Mouse (Mus musculus): ENCODE results near the gene H2afy2. TPM values are rescaled to one million over a fixed set of nuclear protein-coding genes. Genes with fewer than 3 reads are reported as not detected.

The H2afy2 gene
- polyA plus RNA-seq, 1 experiment from 2014 or later = 62.0 TPM

GRCm38 (mm10) chr10:61714146-61714545 is 69.8 kb downstream of the H2afy2 start:
- Histone ChIP-seq H3K36me3 (ENCODE audit: control insufficient read depth, insufficient read depth, low read length) (no peaks in the 10 kb centered on the region), H3K4me1 (ENCODE audit: control insufficient read depth, insufficient read depth, low read length) (peaks cover 6% of the 10 kb centered on the region; the same call in 1 of the 2 replicates), H3K4me2 (no peak overlapping the region), H3K4me3 (ENCODE audit: low read depth, low read length) (no peak overlapping the region), H3K9ac (ENCODE audit: low read depth, low read length) (no peak overlapping the region), H3K27me3 (ENCODE audit: control insufficient read depth, insufficient read depth, low read length) (no peaks in the 10 kb centered on the region; the same call in 1 of the 2 replicates), H3K27ac (ENCODE audit: low read depth, low read length) (no peak overlapping the region), H3K9me3 (replicated peaks; ENCODE audit: control insufficient read depth, low read length) (no peaks in the 10 kb centered on the region)
- ATAC-seq (replicated peaks; ENCODE audit: insufficient number of reproducible peaks, low FRiP score, low TSS enrichment) = no peak
- WGBS (ENCODE audit: insufficient replicate concordance) = 83% methylated on average over 4 of the region's 4 CpGs

GRCm38 (mm10) chr10:61713601-61714000 is 70.3 kb downstream of the H2afy2 start:
- 70% methylated on average over 3 of the region's 3 CpGs for WGBS (ENCODE audit: insufficient replicate concordance)
- Histone ChIP-seq H3K9ac (ENCODE audit: low read depth, low read length) (no peak overlapping the region), H3K36me3 (ENCODE audit: control insufficient read depth, insufficient read depth, low read length) (no peaks in the 10 kb centered on the region), H3K9me3 (replicated peaks; ENCODE audit: control insufficient read depth, low read length) (no peaks in the 10 kb centered on the region), H3K4me2 (no peak overlapping the region), H3K4me3 (ENCODE audit: low read depth, low read length) (no peak overlapping the region), H3K27ac (ENCODE audit: low read depth, low read length) (no peak overlapping the region), H3K27me3 (ENCODE audit: control insufficient read depth, insufficient read depth, low read length) (no peaks in the 10 kb centered on the region; the same call in 1 of the 2 replicates), H3K4me1 (ENCODE audit: control insufficient read depth, insufficient read depth, low read length) (peaks cover 6% of the 10 kb centered on the region; the same call in 1 of the 2 replicates)
- no peak for ATAC-seq (replicated peaks; ENCODE audit: insufficient number of reproducible peaks, low FRiP score, low TSS enrichment)

- ATAC-seq (replicated peaks; ENCODE audit: insufficient number of reproducible peaks, low FRiP score, low TSS enrichment) = no peak
- H3K4me3 ChIP-seq (ENCODE audit: low read depth, low read length) = no peak overlapping the region
- H3K27ac ChIP-seq (ENCODE audit: low read depth, low read length) = no peak overlapping the region
- no peaks in the 10 kb centered on the region for H3K27me3 ChIP-seq (ENCODE audit: control insufficient read depth, insufficient read depth, low read length)
- H3K4me1 ChIP-seq (ENCODE audit: control insufficient read depth, insufficient read depth, low read length) = no peaks in the 10 kb centered on the region
- no peak overlapping the region for H3K4me2 ChIP-seq
- no peaks in the 10 kb centered on the region for H3K9me3 ChIP-seq (replicated peaks; ENCODE audit: control insufficient read depth, low read length)
- no peak overlapping the region for H3K9ac ChIP-seq (ENCODE audit: low read depth, low read length)
- H3K36me3 ChIP-seq (ENCODE audit: control insufficient read depth, insufficient read depth, low read length) = peaks cover 3% of the 10 kb centered on the region; the same call in 1 of the 2 replicates
- WGBS (ENCODE audit: insufficient replicate concordance) = 70% methylated on average over 6 of the region's 6 CpGs
Observed at GRCm38 (mm10) chr10:61706412-61707375, 77.3 kb downstream of the H2afy2 start.

- Histone ChIP-seq H3K36me3 (ENCODE audit: control insufficient read depth, insufficient read depth, low read length) (peaks cover 4% of the 10 kb centered on the region; the same call in 1 of the 2 replicates), H3K27ac (ENCODE audit: low read depth, low read length) (no peak overlapping the region), H3K4me1 (ENCODE audit: control insufficient read depth, insufficient read depth, low read length) (no peaks in the 10 kb centered on the region), H3K27me3 (ENCODE audit: control insufficient read depth, insufficient read depth, low read length) (no peaks in the 10 kb centered on the region), H3K4me2 (no peak overlapping the region), H3K9ac (ENCODE audit: low read depth, low read length) (no peak overlapping the region), H3K4me3 (ENCODE audit: low read depth, low read length) (no peak overlapping the region), H3K9me3 (replicated peaks; ENCODE audit: control insufficient read depth, low read length) (no peaks in the 10 kb centered on the region)
- WGBS (ENCODE audit: insufficient replicate concordance) = 81% methylated on average over 4 of the region's 4 CpGs
- ATAC-seq (replicated peaks; ENCODE audit: insufficient number of reproducible peaks, low FRiP score, low TSS enrichment) = no peak
Observed at GRCm38 (mm10) chr10:61704663-61705062, 79.3 kb downstream of the H2afy2 start.

GRCm38 (mm10) chr10:61697028-61697427 is 86.9 kb downstream of the H2afy2 start:
- Histone ChIP-seq H3K4me2 (peak overlapping the region; percentile 100), H3K9me3 (replicated peaks; ENCODE audit: control insufficient read depth, low read length) (no peaks in the 10 kb centered on the region), H3K27me3 (ENCODE audit: control insufficient read depth, insufficient read depth, low read length) (no peaks in the 10 kb centered on the region), H3K9ac (ENCODE audit: low read depth, low read length) (no peak overlapping the region), H3K4me3 (ENCODE audit: low read depth, low read length) (peak overlapping the region; percentile 97), H3K4me1 (ENCODE audit: control insufficient read depth, insufficient read depth, low read length) (peaks cover 10% of the 10 kb centered on the region), H3K36me3 (ENCODE audit: control insufficient read depth, insufficient read depth, low read length) (peaks cover 12% of the 10 kb centered on the region), H3K27ac (ENCODE audit: low read depth, low read length) (no peak overlapping the region)
- no peak for ATAC-seq (replicated peaks; ENCODE audit: insufficient number of reproducible peaks, low FRiP score, low TSS enrichment)
- WGBS (ENCODE audit: insufficient replicate concordance) = 90% methylated on average over 2 of the region's 2 CpGs

GRCm38 (mm10) chr10:61696560-61696823 is 87.5 kb downstream of the H2afy2 start:
- peak overlapping the region; percentile 97 for H3K4me3 ChIP-seq (ENCODE audit: low read depth, low read length)
- H3K27me3 ChIP-seq (ENCODE audit: control insufficient read depth, insufficient read depth, low read length) = no peaks in the 10 kb centered on the region
- peaks cover 10% of the 10 kb centered on the region for H3K4me1 ChIP-seq (ENCODE audit: control insufficient read depth, insufficient read depth, low read length)
- H3K9me3 ChIP-seq (replicated peaks; ENCODE audit: control insufficient read depth, low read length) = no peaks in the 10 kb centered on the region
- peak overlapping the region; percentile 100 for H3K4me2 ChIP-seq
- H3K36me3 ChIP-seq (ENCODE audit: control insufficient read depth, insufficient read depth, low read length) = peaks cover 13% of the 10 kb centered on the region
- no peak overlapping the region for H3K27ac ChIP-seq (ENCODE audit: low read depth, low read length)
- peak overlapping the region; percentile 86 for H3K9ac ChIP-seq (ENCODE audit: low read depth, low read length)
- no peak for ATAC-seq (replicated peaks; ENCODE audit: insufficient number of reproducible peaks, low FRiP score, low TSS enrichment)
- WGBS (ENCODE audit: insufficient replicate concordance) = 9% methylated on average over 19 of the region's 19 CpGs

GRCm38 (mm10) chr10:61695703-61696559 is 88.0 kb downstream of the H2afy2 start:
- Histone ChIP-seq H3K4me3 (ENCODE audit: low read depth, low read length) (peak overlapping the region; percentile 97), H3K4me2 (peak overlapping the region; percentile 100), H3K9me3 (replicated peaks; ENCODE audit: control insufficient read depth, low read length) (no peaks in the 10 kb centered on the region), H3K4me1 (ENCODE audit: control insufficient read depth, insufficient read depth, low read length) (peaks cover 10% of the 10 kb centered on the region), H3K27ac (ENCODE audit: low read depth, low read length) (no peak overlapping the region), H3K27me3 (ENCODE audit: control insufficient read depth, insufficient read depth, low read length) (no peaks in the 10 kb centered on the region), H3K36me3 (ENCODE audit: control insufficient read depth, insufficient read depth, low read length) (peaks cover 16% of the 10 kb centered on the region), H3K9ac (ENCODE audit: low read depth, low read length) (peak overlapping the region; percentile 86)
- peak; percentile 46 for ATAC-seq (replicated peaks; ENCODE audit: insufficient number of reproducible peaks, low FRiP score, low TSS enrichment)
- under 1% methylated on average over 95 of the region's 111 CpGs for WGBS (ENCODE audit: insufficient replicate concordance)

GRCm38 (mm10) chr10:61694870-61695670 is 88.9 kb downstream of the H2afy2 start, which contains the start of gene Tysnd1:
Gene Tysnd1 (plus strand): TSS chr10:61695514.
- peaks cover 10% of the 10 kb centered on the region for H3K4me1 ChIP-seq (ENCODE audit: control insufficient read depth, insufficient read depth, low read length)
- H3K9ac ChIP-seq (ENCODE audit: low read depth, low read length) = peak within 1 kb of the TSS; percentile 86
- no peaks in the 10 kb centered on the region for H3K27me3 ChIP-seq (ENCODE audit: control insufficient read depth, insufficient read depth, low read length)
- ATAC-seq (replicated peaks; ENCODE audit: insufficient number of reproducible peaks, low FRiP score, low TSS enrichment) = peak; percentile 90
- H3K36me3 ChIP-seq (ENCODE audit: control insufficient read depth, insufficient read depth, low read length) = peaks cover 16% of the 10 kb centered on the region
- H3K4me2 ChIP-seq = peak within 1 kb of the TSS; percentile 100
- WGBS (ENCODE audit: insufficient replicate concordance) = 1% methylated on average over 42 of the region's 42 CpGs
- H3K9me3 ChIP-seq (replicated peaks; ENCODE audit: control insufficient read depth, low read length) = no peaks in the 10 kb centered on the region
- no peak within 1 kb of the TSS for H3K27ac ChIP-seq (ENCODE audit: low read depth, low read length)
- H3K4me3 ChIP-seq (ENCODE audit: low read depth, low read length) = peak within 1 kb of the TSS; percentile 97
